Mouse (Mus musculus): ENCODE data around the gene Cpn2. TPM values are rescaled to one million over a fixed set of nuclear protein-coding genes. Genes with fewer than 3 reads are reported as not detected.

The Cpn2 gene
- polyA plus RNA-seq, 1 experiment from 2014 or later = not detected

GRCm38 (mm10) chr16:30234636-30235546 lies 32.4 kb downstream of the Cpn2 start:
- H3K4me1 ChIP-seq (replicated peaks; ENCODE audit: control insufficient read depth, insufficient read depth, low read length) = no peaks in the 10 kb centered on the region
- DNase-seq (ENCODE audit: low spot score) (no peak), ATAC-seq (ENCODE audit: low FRiP score) (no peak)
- H3K9me3 ChIP-seq (ENCODE audit: control insufficient read depth, low read length) = no peaks in the 10 kb centered on the region
- H3K4me2 ChIP-seq (replicated peaks) = no peak overlapping the region
- no peaks in the 10 kb centered on the region for H3K36me3 ChIP-seq (replicated peaks; ENCODE audit: control insufficient read depth, insufficient read depth)
- H3K4me3 ChIP-seq (replicated peaks; ENCODE audit: low read length) = no peak overlapping the region
- H3K9ac ChIP-seq = no peak overlapping the region
- WGBS = 49% methylated on average over 12 of the region's 12 CpGs
- H3K27me3 ChIP-seq (ENCODE audit: control insufficient read depth, insufficient read depth, low read length) = peaks cover 71% of the 10 kb centered on the region
- no peak overlapping the region for H3K27ac ChIP-seq

DNA sequence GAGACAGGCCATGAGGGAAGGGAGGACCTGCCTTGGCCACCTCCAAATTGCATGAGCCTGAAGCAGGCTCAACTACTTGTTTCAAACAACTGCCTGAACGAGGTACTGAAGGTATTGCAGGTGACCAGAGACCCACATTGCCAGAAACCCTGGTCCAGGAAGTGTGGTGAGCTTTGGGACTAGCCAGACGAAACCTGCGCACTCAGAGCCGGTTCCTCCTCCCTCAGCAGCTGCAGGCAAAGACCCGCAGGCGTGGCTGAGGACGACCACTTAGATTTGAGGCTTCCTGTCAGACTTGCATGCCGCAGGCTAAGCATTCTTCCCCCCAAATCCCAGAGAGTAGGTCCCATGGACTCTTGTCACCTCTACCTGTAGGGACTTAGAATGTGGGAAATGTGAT lies 33.2 kb downstream of the Cpn2 start:
- no peaks in the 10 kb centered on the region for H3K36me3 ChIP-seq (replicated peaks; ENCODE audit: control insufficient read depth, insufficient read depth)
- no peaks in the 10 kb centered on the region for H3K9me3 ChIP-seq (ENCODE audit: control insufficient read depth, low read length)
- peaks cover 64% of the 10 kb centered on the region for H3K27me3 ChIP-seq (ENCODE audit: control insufficient read depth, insufficient read depth, low read length)
- no peak for DNase-seq (ENCODE audit: low spot score)
- H3K27ac ChIP-seq = no peak overlapping the region
- H3K4me3 ChIP-seq (replicated peaks; ENCODE audit: low read length) = no peak overlapping the region
- no peak for ATAC-seq (ENCODE audit: low FRiP score)
- WGBS = 57% methylated on average over 8 of the region's 8 CpGs
- H3K4me1 ChIP-seq (replicated peaks; ENCODE audit: control insufficient read depth, insufficient read depth, low read length) = no peaks in the 10 kb centered on the region
- H3K4me2 ChIP-seq (replicated peaks) = no peak overlapping the region
- no peak overlapping the region for H3K9ac ChIP-seq

DNA sequence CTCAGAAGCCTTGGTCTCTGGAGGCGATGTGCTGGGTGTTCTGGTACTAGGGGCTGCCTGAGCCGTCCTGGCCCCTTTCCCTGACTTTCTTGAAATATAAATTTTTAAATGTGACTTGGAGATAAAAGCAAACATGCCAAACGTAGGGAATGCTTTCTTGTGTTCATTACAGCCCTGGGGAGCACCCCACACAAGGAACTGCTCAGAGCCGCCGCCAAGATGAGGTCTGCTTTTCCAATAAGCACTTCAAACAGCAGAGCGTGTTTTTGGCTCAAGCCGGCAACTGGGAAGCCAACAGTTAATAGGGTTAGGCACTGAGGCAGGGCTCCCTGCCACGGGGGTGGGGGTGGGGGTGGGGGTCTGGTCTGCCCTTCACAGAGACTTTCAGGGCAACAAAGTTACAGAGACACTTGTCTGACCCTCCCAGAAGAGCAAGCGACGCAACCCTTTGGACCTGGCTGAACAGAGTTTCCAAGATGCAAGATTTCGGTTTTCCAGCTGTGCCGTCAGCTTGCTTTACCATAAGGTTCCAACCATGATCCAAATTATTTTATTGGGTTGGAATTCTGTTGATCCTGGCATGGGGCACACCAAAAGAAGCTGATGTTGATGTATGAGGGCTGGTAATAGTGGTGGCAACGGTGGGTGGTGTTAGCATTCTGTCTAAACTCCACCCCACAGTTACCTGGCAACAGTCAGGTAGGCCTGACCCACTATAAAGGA lies 35.3 kb downstream of the Cpn2 start:
- Histone ChIP-seq H3K36me3 (replicated peaks; ENCODE audit: control insufficient read depth, insufficient read depth) (no peaks in the 10 kb centered on the region), H3K27me3 (ENCODE audit: control insufficient read depth, insufficient read depth, low read length) (peaks cover 50% of the 10 kb centered on the region), H3K4me3 (replicated peaks; ENCODE audit: low read length) (no peak overlapping the region), H3K4me2 (replicated peaks) (no peak overlapping the region), H3K9ac (no peak overlapping the region), H3K4me1 (replicated peaks; ENCODE audit: control insufficient read depth, insufficient read depth, low read length) (no peaks in the 10 kb centered on the region), H3K9me3 (ENCODE audit: control insufficient read depth, low read length) (no peaks in the 10 kb centered on the region), H3K27ac (no peak overlapping the region)
- DNase-seq (ENCODE audit: low spot score) (no peak), ATAC-seq (ENCODE audit: low FRiP score) (no peak)
- WGBS = 31% methylated on average over 13 of the region's 13 CpGs

GRCm38 (mm10) chr16:30227352-30227751 lies 39.9 kb downstream of the Cpn2 start:
- Histone ChIP-seq H3K27ac (no peak overlapping the region), H3K36me3 (replicated peaks; ENCODE audit: control insufficient read depth, insufficient read depth) (no peaks in the 10 kb centered on the region), H3K9me3 (ENCODE audit: control insufficient read depth, low read length) (no peaks in the 10 kb centered on the region), H3K4me2 (replicated peaks) (no peak overlapping the region), H3K4me1 (replicated peaks; ENCODE audit: control insufficient read depth, insufficient read depth, low read length) (no peaks in the 10 kb centered on the region), H3K4me3 (replicated peaks; ENCODE audit: low read length) (no peak overlapping the region), H3K27me3 (ENCODE audit: control insufficient read depth, insufficient read depth, low read length) (peaks cover 20% of the 10 kb centered on the region), H3K9ac (no peak overlapping the region)
- ATAC-seq (ENCODE audit: low FRiP score) (no peak), DNase-seq (ENCODE audit: low spot score) (no peak)
- 50% methylated on average over 7 of the region's 7 CpGs for WGBS

- no peaks in the 10 kb centered on the region for H3K9me3 ChIP-seq (ENCODE audit: control insufficient read depth, low read length)
- 64% methylated on average over 12 of the region's 13 CpGs for WGBS
- no peak overlapping the region for H3K9ac ChIP-seq
- no peaks in the 10 kb centered on the region for H3K36me3 ChIP-seq (replicated peaks; ENCODE audit: control insufficient read depth, insufficient read depth)
- no peaks in the 10 kb centered on the region for H3K4me1 ChIP-seq (replicated peaks; ENCODE audit: control insufficient read depth, insufficient read depth, low read length)
- no peak overlapping the region for H3K27ac ChIP-seq
- H3K4me3 ChIP-seq (replicated peaks; ENCODE audit: low read length) = no peak overlapping the region
- H3K27me3 ChIP-seq (ENCODE audit: control insufficient read depth, insufficient read depth, low read length) = peaks cover 37% of the 10 kb centered on the region
- ATAC-seq (ENCODE audit: low FRiP score) (no peak), DNase-seq (ENCODE audit: low spot score) (no peak)
- H3K4me2 ChIP-seq (replicated peaks) = no peak overlapping the region
Observed at GRCm38 (mm10) chr16:30221161-30221782, 46.0 kb downstream of the Cpn2 start.

DNA sequence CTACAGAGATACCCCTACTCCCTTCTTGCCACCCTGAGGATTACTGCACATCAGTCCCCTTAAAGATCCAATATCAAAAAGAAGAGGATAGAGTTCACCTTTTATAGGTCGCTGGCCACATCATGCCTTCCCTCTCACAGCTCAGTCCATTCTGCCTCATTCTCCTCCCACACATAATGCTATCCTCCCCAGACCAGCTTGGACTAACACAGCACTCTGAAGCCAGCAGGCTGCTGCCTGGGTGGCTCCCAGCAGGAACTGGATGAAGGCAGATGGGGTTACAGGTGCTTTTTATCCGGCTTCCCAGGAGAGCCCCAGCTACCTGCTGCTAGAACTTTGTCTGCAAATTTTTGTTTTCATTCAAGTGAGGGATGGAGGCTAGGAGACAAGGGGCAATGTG lies 51.5 kb downstream of the Cpn2 start:
- 9% methylated on average over 2 of the region's 2 CpGs for WGBS
- Histone ChIP-seq H3K9me3 (ENCODE audit: control insufficient read depth, low read length) (no peaks in the 10 kb centered on the region), H3K9ac (no peak overlapping the region), H3K27ac (no peak overlapping the region), H3K4me2 (replicated peaks) (no peak overlapping the region), H3K4me1 (replicated peaks; ENCODE audit: control insufficient read depth, insufficient read depth, low read length) (no peaks in the 10 kb centered on the region), H3K27me3 (ENCODE audit: control insufficient read depth, insufficient read depth, low read length) (peaks cover 52% of the 10 kb centered on the region), H3K36me3 (replicated peaks; ENCODE audit: control insufficient read depth, insufficient read depth) (no peaks in the 10 kb centered on the region), H3K4me3 (replicated peaks; ENCODE audit: low read length) (no peak overlapping the region)
- DNase-seq (ENCODE audit: low spot score) (no peak), ATAC-seq (ENCODE audit: low FRiP score) (no peak)

- no peak for DNase-seq (ENCODE audit: low spot score)
- Histone ChIP-seq H3K27me3 (ENCODE audit: control insufficient read depth, insufficient read depth, low read length) (peaks cover 44% of the 10 kb centered on the region), H3K9me3 (ENCODE audit: control insufficient read depth, low read length) (no peaks in the 10 kb centered on the region)
Observed at GRCm38 (mm10) chr16:30213644-30214043, 53.7 kb downstream of the Cpn2 start.

DNA sequence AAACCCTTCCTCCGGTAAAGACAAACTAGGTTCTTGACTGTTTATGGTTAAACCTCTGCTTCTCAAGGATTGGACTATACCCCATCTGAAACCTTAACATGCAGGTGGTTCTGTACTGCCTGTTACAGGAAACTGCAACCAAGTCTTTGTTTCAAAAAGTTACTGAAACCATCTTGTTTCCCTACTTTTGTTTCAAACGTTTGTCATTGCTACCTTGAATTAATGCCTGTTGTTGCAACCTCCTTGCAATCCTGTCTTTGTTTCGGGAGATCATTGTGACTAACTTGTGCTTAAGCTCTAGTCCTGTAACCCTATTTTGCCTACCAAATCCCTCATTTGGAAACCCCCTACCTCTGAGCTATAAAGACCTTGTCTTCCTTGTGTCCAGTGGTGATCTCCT lies 55.3 kb downstream of the Cpn2 start:
- Histone ChIP-seq H3K27me3 (ENCODE audit: control insufficient read depth, insufficient read depth, low read length) (peaks cover 33% of the 10 kb centered on the region), H3K36me3 (replicated peaks; ENCODE audit: control insufficient read depth, insufficient read depth) (no peaks in the 10 kb centered on the region), H3K4me3 (replicated peaks; ENCODE audit: low read length) (no peak overlapping the region), H3K4me1 (replicated peaks; ENCODE audit: control insufficient read depth, insufficient read depth, low read length) (no peaks in the 10 kb centered on the region), H3K9me3 (ENCODE audit: control insufficient read depth, low read length) (no peaks in the 10 kb centered on the region), H3K27ac (no peak overlapping the region), H3K9ac (no peak overlapping the region), H3K4me2 (replicated peaks) (no peak overlapping the region)
- 64% methylated on average over 3 of the region's 3 CpGs for WGBS
- DNase-seq (ENCODE audit: low spot score) (no peak), ATAC-seq (ENCODE audit: low FRiP score) (no peak)

More at GRCm38 (mm10) chr16:30213644-30214043, 53.7 kb downstream of the Cpn2 start:
- H3K4me2 ChIP-seq (replicated peaks) = no peak overlapping the region
- H3K27ac ChIP-seq = no peak overlapping the region
- H3K4me1 ChIP-seq (replicated peaks; ENCODE audit: control insufficient read depth, insufficient read depth, low read length) = no peaks in the 10 kb centered on the region
- H3K4me3 ChIP-seq (replicated peaks; ENCODE audit: low read length) = no peak overlapping the region
- H3K36me3 ChIP-seq (replicated peaks; ENCODE audit: control insufficient read depth, insufficient read depth) = no peaks in the 10 kb centered on the region
- no peak overlapping the region for H3K9ac ChIP-seq
- ATAC-seq (ENCODE audit: low FRiP score) = no peak
- 52% methylated on average over 1 of the region's 1 CpGs for WGBS

DNA sequence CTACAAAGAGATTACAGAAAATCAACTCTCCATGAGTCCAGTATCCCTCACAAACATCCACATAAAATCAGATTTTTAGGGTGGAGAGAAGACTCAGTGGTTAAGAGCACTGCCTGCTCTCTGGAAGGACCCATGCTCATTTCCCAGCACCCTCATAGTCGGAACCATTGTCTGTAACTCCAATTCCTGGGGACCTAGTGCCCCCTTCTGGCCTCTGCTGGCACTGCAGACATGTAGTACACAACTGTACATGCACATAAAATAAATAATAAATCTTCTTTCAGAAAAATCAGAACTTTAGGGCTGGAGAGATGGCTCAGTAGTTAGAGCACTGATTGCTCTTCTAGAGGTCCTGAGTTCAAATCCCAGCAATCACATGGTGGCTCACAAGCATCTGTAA lies 58.0 kb downstream of the Cpn2 start:
- Histone ChIP-seq H3K4me1 (replicated peaks; ENCODE audit: control insufficient read depth, insufficient read depth, low read length) (peaks cover 3% of the 10 kb centered on the region; the same call in 1 of the 2 replicates), H3K9ac (no peak overlapping the region), H3K27me3 (ENCODE audit: control insufficient read depth, insufficient read depth, low read length) (peaks cover 16% of the 10 kb centered on the region), H3K36me3 (replicated peaks; ENCODE audit: control insufficient read depth, insufficient read depth) (no peaks in the 10 kb centered on the region), H3K9me3 (ENCODE audit: control insufficient read depth, low read length) (no peaks in the 10 kb centered on the region), H3K4me3 (replicated peaks; ENCODE audit: low read length) (no peak overlapping the region), H3K27ac (no peak overlapping the region), H3K4me2 (replicated peaks) (no peak overlapping the region)
- DNase-seq (ENCODE audit: low spot score) (no peak), ATAC-seq (ENCODE audit: low FRiP score) (no peak)
- WGBS = 97% methylated on average over 1 of the region's 1 CpGs
